Mouse (Mus musculus): ENCODE data around the gene 1500011B03Rik.

DNA sequence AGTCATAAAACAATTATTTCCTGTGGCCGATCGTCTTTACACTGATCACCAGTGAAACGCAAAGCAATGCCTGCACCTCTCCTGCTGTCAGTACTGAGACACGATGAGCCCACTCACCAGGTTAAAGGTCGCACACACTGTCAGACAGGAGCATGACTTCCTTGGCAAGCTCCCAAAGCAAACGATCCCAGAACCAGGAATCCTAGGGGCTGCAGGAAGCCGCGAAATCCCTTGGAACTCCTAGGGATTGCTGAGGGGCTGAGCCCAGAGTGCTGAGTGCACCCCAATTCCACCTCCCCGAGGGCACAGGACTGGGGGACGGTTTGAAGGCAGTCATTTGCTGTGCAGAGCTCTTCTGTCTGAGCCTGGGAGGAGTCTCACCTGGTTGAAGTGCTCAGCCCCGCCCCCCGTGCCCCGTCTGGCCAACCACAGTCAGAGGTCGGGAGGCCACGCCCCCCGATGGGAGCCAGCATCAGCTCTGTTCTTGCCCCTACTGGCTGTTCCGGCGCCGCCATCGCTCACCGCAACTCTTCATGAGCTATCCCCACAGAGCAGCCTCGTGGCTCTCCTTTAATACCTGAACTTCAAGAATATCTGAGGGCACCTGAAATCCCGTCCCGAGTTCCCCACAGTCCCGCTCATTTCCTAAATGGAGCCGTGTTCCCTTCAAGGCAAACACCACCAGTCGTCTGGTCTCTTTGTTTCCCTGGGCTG is 2.9 kb upstream of the 1500011B03Rik start:
- TF ChIP-seq POLR2A (IDR thresholded peaks at IDR 0.05; ENCODE audit: low read depth, low read length) (no peak), CTCF (conservative IDR thresholded peaks at IDR 0.05; ENCODE audit: insufficient read depth, insufficient read length, low read depth, low read length) (no peak)
